Mouse (Mus musculus): ENCODE measurements around the gene Ccdc120. TPM values are rescaled to one million over a fixed set of nuclear protein-coding genes. Genes with fewer than 3 reads are reported as not detected.
"Not testable (repeated sequence)": the region's sequence is repeated elsewhere in the genome, so short reads cannot be mapped to it uniquely, and the experiment has no call there.

Gene Ccdc120
- polyA plus RNA-seq, 1 experiment from 2014 or later, result 6.5 TPM

DNA sequence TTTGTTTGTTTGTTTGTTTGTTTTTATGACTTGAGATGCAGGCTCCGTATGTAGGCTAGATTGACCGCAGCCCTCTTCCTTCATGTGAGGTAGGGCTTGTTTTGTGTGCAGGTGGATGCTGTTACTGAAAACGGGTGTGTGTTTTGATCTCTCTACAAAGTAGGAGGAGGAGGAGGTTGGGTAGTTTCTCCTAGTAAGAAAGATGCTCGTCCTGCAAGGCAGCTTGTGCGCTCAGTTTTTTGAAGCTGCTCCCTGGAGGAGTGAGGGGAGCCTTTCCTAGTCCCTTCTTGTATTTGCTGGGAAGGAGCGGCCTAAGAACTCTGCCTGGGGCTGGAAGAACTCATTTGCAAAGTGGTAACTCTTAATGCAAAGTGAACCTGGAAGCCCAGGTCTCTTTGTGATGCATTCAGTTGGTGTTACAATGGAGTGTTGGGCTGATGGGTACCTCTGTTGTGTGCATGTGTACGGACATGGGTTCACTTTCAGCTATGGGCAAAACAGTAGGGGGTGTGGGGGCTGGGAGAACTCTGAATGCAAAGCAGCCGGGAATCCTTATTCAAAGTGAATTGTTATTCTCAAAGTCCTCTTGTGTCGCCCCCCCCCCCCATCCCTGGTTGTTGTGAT, 14.1 kb upstream of the Ccdc120 start:
- H3K9me3 ChIP-seq (ENCODE audit: control insufficient read depth, low read length), result no peaks in the 10 kb centered on the region
- ATAC-seq (replicated peaks; ENCODE audit: low FRiP score), result no peak
- H3K36me3 ChIP-seq (ENCODE audit: control insufficient read depth, insufficient read depth, low read length), result peaks cover 2% of the 10 kb centered on the region; the same call in 1 of the 2 replicates
- H3K27me3 ChIP-seq (replicated peaks; ENCODE audit: control insufficient read depth, insufficient read depth, low read length), result no peaks in the 10 kb centered on the region
- H3K27ac ChIP-seq (ENCODE audit: low read depth, low read length), result no peak overlapping the region
- DNase-seq (ENCODE audit: low spot score), result no peak
- WGBS, result 22% methylated on average over 9 of the region's 9 CpGs
- H3K4me3 ChIP-seq (ENCODE audit: low read depth, low read length), result peak overlapping the region; percentile 73
- H3K4me2 ChIP-seq, result peak overlapping the region; percentile 83
- peak overlapping the region; percentile 25 for H3K9ac ChIP-seq (ENCODE audit: low read depth, low read length)
- peaks cover 18% of the 10 kb centered on the region for H3K4me1 ChIP-seq (replicated peaks; ENCODE audit: control insufficient read depth, insufficient read depth, low read length)

DNA sequence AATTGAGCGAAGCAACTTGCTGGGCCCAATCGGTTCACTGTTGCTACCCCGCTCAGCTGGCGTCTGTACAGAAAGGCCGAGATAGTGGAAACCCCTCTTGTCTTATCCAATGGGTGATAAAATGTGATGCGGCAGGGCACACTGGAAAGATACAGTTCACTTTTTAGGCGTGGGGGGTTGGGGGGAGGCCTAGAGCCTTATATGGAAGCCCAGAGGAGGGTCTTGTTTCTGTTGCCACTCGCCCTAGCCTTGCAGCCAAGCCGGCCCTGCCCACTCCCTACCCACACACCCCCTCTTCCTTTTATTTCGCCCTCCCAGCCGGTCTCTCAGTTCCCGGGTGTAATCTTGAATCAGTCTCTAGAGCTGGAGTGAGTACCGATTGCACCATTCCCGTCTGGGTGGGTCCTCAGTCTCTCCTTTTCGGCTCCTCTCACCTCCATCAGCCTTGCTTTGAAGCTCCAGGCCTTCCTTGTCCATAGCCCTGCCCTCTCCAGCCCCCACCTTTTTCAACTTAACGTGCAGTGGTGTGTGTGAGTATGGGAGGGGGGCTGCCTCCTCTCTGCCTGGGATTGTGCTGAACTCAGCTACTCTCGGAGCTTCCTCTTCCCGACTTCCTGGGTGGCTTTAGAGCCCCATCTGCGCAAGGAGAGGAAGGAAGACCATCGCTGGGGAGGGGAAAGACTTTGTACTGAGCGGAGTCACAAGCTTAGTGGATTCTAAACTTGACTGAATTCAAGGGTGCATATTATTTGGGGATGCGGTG, 13.1 kb upstream of the Ccdc120 start:
- Histone ChIP-seq H3K9ac (ENCODE audit: low read depth, low read length) (peak overlapping the region; percentile 30; the same call in 1 of the 2 replicates), H3K36me3 (ENCODE audit: control insufficient read depth, insufficient read depth, low read length) (no peaks in the 10 kb centered on the region), H3K27me3 (replicated peaks; ENCODE audit: control insufficient read depth, insufficient read depth, low read length) (no peaks in the 10 kb centered on the region), H3K27ac (ENCODE audit: low read depth, low read length) (peak overlapping the region; percentile 32), H3K4me1 (replicated peaks; ENCODE audit: control insufficient read depth, insufficient read depth, low read length) (peaks cover 18% of the 10 kb centered on the region), H3K9me3 (ENCODE audit: control insufficient read depth, low read length) (no peaks in the 10 kb centered on the region), H3K4me2 (peak overlapping the region; percentile 83), H3K4me3 (ENCODE audit: low read depth, low read length) (peak overlapping the region; percentile 73)
- ATAC-seq (replicated peaks; ENCODE audit: low FRiP score), result peak; percentile 14; the same call in 1 of the 2 replicates
- 12% methylated on average over 22 of the region's 22 CpGs for WGBS
- DNase-seq (ENCODE audit: low spot score), result peak; percentile 43

DNA sequence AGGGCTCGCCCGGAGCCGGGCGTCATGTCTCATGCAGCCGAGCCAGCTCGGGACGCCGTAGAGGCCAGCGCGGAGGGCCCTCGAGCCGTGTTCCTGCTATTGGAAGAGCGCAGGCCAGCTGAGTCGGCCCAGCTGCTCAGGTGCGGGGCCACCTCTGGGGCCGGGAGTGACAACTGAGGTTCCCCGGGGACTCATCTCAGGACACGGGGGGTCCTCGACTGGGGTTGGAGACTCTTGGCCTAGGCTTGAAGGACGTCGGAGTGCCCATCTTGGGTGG, 12.2 kb upstream of the Ccdc120 start:
- Histone ChIP-seq H3K9ac (ENCODE audit: low read depth, low read length) (peak overlapping the region; percentile 69), H3K9me3 (ENCODE audit: control insufficient read depth, low read length) (no peaks in the 10 kb centered on the region), H3K4me1 (replicated peaks; ENCODE audit: control insufficient read depth, insufficient read depth, low read length) (peaks cover 18% of the 10 kb centered on the region), H3K4me2 (peak overlapping the region; percentile 83), H3K36me3 (ENCODE audit: control insufficient read depth, insufficient read depth, low read length) (no peaks in the 10 kb centered on the region), H3K27ac (ENCODE audit: low read depth, low read length) (peak overlapping the region; percentile 53), H3K27me3 (replicated peaks; ENCODE audit: control insufficient read depth, insufficient read depth, low read length) (no peaks in the 10 kb centered on the region), H3K4me3 (ENCODE audit: low read depth, low read length) (peak overlapping the region; percentile 73)
- 14% methylated on average over 21 of the region's 21 CpGs for WGBS
- DNase-seq (ENCODE audit: low spot score) (no peak), ATAC-seq (replicated peaks; ENCODE audit: low FRiP score) (peak; percentile 16)

DNA sequence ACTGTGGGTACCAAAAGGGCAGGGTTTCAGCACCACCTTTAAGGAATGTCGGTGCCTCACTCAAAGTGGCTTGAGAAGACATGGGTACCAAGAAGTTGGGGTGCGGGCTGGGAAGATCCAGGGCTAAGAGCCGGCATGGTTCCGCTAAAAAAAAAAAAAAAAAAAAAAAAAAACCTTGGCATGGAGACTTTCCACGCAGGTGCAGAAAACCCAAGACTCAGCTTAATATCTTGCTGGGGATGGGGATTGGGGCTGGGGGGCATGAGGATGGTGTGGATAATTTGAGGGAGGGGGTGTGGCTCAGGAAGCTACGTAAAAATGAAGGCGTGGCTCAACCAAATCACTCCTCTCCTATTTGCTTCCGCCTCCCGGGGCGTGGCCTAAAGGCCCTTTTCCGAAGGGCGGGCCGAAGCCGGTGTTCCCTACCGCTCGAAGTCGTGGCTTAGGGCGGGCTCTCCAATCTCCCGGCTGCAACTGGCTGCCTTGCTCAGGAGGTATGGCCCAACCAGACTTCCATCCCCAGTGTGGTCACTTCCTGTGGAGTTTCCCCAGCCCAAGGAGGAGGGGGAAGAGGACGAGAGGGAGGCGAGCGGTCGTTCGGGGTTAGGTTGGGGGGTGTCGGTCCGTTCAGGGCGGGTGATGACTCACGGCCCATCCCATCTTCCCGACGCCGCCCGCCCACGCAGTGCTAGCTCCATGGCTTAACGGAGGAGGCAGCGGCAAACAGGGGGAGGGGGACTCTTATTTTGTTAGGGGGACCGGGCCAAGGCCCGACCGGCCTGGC, 11.6 kb upstream of the Ccdc120 start, which contains the start of gene Tfe3:
Gene Tfe3, plus strand, starts transcription at position 424 of the 784 bp plus-strand sequence.
- Histone ChIP-seq H3K27me3 (replicated peaks; ENCODE audit: control insufficient read depth, insufficient read depth, low read length) (no peaks in the 10 kb centered on the region), H3K9ac (ENCODE audit: low read depth, low read length) (peak within 1 kb of the TSS; percentile 69), H3K4me2 (peak within 1 kb of the TSS; percentile 83), H3K27ac (ENCODE audit: low read depth, low read length) (peak within 1 kb of the TSS; percentile 53), H3K36me3 (ENCODE audit: control insufficient read depth, insufficient read depth, low read length) (no peaks in the 10 kb centered on the region), H3K4me1 (replicated peaks; ENCODE audit: control insufficient read depth, insufficient read depth, low read length) (peaks cover 18% of the 10 kb centered on the region), H3K9me3 (ENCODE audit: control insufficient read depth, low read length) (no peaks in the 10 kb centered on the region), H3K4me3 (ENCODE audit: low read depth, low read length) (peak within 1 kb of the TSS; percentile 73)
- DNase-seq (ENCODE audit: low spot score) (peak; percentile 78), ATAC-seq (replicated peaks; ENCODE audit: low FRiP score) (peak; percentile 92)
- 7% methylated on average over 38 of the region's 38 CpGs for whole genome bisulfite sequencing

DNA sequence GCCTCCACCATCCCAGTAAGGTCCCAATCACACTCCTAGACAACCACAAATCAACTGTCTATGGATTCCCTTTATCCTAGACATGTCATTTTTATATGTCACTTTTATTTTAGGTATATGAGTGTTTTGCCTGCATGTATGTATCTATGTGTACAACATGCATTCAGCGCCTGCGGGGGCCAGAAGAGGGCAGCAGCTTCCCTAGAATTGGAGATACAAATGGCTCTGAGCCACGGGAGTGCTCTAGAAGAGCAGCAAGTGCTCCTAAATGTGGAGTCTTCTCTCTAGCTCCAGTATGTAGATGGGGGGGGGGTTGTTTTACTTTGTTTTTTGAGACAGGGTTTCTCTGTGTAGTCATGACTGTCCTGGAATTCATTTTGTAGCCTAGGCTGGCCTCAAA, 2.9 kb upstream of the Ccdc120 start:
- DNase-seq (ENCODE audit: low spot score); H3K36me3 ChIP-seq (ENCODE audit: control insufficient read depth, insufficient read depth, low read length); H3K27ac ChIP-seq (ENCODE audit: low read depth, low read length); H3K9me3 ChIP-seq (ENCODE audit: control insufficient read depth, low read length); H3K4me3 ChIP-seq (ENCODE audit: low read depth, low read length); H3K27me3 ChIP-seq (replicated peaks; ENCODE audit: control insufficient read depth, insufficient read depth, low read length); H3K4me1 ChIP-seq (replicated peaks; ENCODE audit: control insufficient read depth, insufficient read depth, low read length); H3K4me2 ChIP-seq; H3K9ac ChIP-seq (ENCODE audit: low read depth, low read length): not testable (repeated sequence)
- 8% methylated on average over 3 of the region's 3 CpGs for WGBS
- 0 out of 2 replicates have a peak, but pooled peaks have one; percentile 56 for ATAC-seq (replicated peaks; ENCODE audit: low FRiP score)

DNA sequence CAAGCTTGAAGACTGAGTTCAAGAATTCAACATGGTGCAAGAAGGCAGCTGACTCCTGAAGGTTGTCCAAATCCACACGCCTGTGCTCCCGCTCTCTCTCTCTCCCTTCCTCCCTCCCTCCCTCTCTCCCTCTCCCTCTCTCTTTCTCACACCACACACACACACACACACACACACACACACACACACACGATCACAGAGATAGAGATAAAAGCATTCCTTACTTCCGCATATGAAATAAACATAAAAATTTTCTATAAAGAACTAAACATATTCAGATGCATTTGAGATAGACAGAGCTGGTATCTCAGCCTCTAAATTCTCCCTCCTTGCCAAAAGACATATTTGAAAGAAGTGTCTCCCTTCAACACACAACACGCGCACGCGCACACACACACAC, 5.3 kb downstream of the Ccdc120 start:
- 89% methylated on average over 8 of the region's 8 CpGs for WGBS
- Histone ChIP-seq H3K4me1 (replicated peaks; ENCODE audit: control insufficient read depth, insufficient read depth, low read length) (peaks cover 4% of the 10 kb centered on the region), H3K4me2 (no peak overlapping the region), H3K36me3 (ENCODE audit: control insufficient read depth, insufficient read depth, low read length) (no peaks in the 10 kb centered on the region), H3K27ac (ENCODE audit: low read depth, low read length) (no peak overlapping the region), H3K27me3 (replicated peaks; ENCODE audit: control insufficient read depth, insufficient read depth, low read length) (no peaks in the 10 kb centered on the region; the same call in 1 of the 2 replicates), H3K4me3 (ENCODE audit: low read depth, low read length) (no peak overlapping the region), H3K9me3 (ENCODE audit: control insufficient read depth, low read length) (no peaks in the 10 kb centered on the region), H3K9ac (ENCODE audit: low read depth, low read length) (no peak overlapping the region)
- ATAC-seq (replicated peaks; ENCODE audit: low FRiP score), result no peak
- no peak for DNase-seq (ENCODE audit: low spot score)

DNA sequence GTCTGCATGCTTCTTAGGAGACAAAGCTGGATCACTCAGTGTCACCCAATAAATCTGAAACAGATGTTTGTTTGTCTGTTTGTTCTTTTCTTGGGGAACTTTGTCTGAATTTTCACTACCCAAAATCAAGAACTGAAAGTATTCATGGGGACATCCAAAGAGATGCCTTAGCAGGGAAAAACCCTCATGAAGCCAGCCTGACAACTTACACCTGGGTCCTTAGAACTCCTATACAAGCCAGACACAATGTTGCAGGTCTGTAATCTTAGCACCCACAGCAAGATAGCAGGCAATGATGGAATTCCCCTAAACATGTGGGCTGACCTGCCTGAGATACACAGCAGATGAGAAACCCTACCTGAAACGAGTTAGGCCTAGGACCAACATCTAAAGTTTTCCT, 5.8 kb downstream of the Ccdc120 start:
- Histone ChIP-seq H3K9ac (ENCODE audit: low read depth, low read length) (no peak overlapping the region), H3K4me1 (replicated peaks; ENCODE audit: control insufficient read depth, insufficient read depth, low read length) (peaks cover 4% of the 10 kb centered on the region), H3K36me3 (ENCODE audit: control insufficient read depth, insufficient read depth, low read length) (no peaks in the 10 kb centered on the region), H3K4me2 (no peak overlapping the region), H3K4me3 (ENCODE audit: low read depth, low read length) (no peak overlapping the region), H3K9me3 (ENCODE audit: control insufficient read depth, low read length) (no peaks in the 10 kb centered on the region), H3K27ac (ENCODE audit: low read depth, low read length) (no peak overlapping the region), H3K27me3 (replicated peaks; ENCODE audit: control insufficient read depth, insufficient read depth, low read length) (no peaks in the 10 kb centered on the region)
- WGBS, result 65% methylated on average over 1 of the region's 1 CpGs
- DNase-seq (ENCODE audit: low spot score), result no peak
- no peak for ATAC-seq (replicated peaks; ENCODE audit: low FRiP score)

DNA sequence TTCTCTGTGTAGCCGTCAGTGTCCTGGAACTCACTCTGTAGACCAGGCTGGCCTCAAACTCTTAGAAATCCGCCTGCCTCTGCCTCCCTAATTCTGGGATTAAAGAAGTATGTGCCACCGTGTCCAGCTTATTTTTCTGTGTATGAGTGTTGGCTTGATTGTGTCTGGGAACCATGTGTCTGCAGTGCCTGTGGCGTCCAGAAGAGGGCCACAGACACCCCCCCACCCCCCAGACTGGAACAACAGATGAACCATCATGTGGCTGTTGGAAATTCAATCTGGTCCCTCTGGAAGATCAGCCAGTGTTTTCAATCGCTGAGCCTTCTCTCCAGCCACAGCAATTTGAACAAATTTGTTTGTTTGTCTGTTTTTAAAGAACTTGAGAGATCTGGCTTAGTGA, 7.2 kb downstream of the Ccdc120 start:
- no peak for DNase-seq (ENCODE audit: low spot score)
- Histone ChIP-seq H3K27me3 (replicated peaks; ENCODE audit: control insufficient read depth, insufficient read depth, low read length) (no peaks in the 10 kb centered on the region), H3K36me3 (ENCODE audit: control insufficient read depth, insufficient read depth, low read length) (no peaks in the 10 kb centered on the region), H3K9ac (ENCODE audit: low read depth, low read length) (no peak overlapping the region), H3K9me3 (ENCODE audit: control insufficient read depth, low read length) (no peaks in the 10 kb centered on the region), H3K4me1 (replicated peaks; ENCODE audit: control insufficient read depth, insufficient read depth, low read length) (peaks cover 4% of the 10 kb centered on the region), H3K4me2 (no peak overlapping the region), H3K27ac (ENCODE audit: low read depth, low read length) (no peak overlapping the region), H3K4me3 (ENCODE audit: low read depth, low read length) (no peak overlapping the region)
- WGBS, result 44% methylated on average over 5 of the region's 5 CpGs
- ATAC-seq (replicated peaks; ENCODE audit: low FRiP score), result no peak
